In the genomic region with DNA sequence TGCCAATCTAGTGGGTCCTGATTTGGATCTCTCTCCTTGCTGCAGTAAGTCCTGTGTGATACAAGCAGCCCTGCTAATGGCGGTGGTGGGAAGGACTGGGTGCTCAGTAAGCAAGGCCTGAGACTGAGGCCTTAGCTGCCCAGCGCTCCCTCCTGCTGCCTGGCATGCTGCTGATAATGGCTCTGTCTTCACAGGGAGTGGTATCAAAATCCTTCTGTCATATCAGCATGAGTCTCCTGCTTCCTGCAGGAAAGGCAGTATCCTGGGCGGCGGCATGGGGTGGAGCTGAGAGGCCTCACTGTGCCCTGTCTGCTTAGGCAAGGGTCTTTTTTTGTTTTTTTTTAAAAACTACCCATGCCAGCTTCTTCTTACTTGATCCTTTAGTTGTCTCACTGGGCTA, we compare ENCODE assay signal across 11 mouse cellular contexts. TPM values are rescaled to one million over a fixed set of nuclear protein-coding genes. Genes with fewer than 3 reads are reported as not detected.
DNase-seq lines count a peak whose midpoint lies in the region; ATAC-seq lines count a peak whose summit lies in the region.
"Had no signal": no experiment of that assay in that cellular context is flagged by ENCODE, and none has a peak within 500 bp of the region (broad histone marks: within the 10 kb centered on the region; RNA-seq: fewer than 3 reads in every experiment).

No protein-coding gene starts in this region.

- no peak overlapping the region for H3K4me3 ChIP-seq in heart, embryonic 13.5 days
- H3K4me3 ChIP-seq in liver, embryonic 15.5 days (replicated peaks): no peak overlapping the region
- H3K4me3 ChIP-seq: limb, embryonic 13.5 days had no signal

- peaks cover 14% of the 10 kb centered on the region for H3K36me3 ChIP-seq in heart, embryonic 13.5 days
- no peaks in the 10 kb centered on the region for H3K36me3 ChIP-seq in liver, embryonic 15.5 days (replicated peaks)

- H3K4me2 ChIP-seq in heart, embryonic 13.5 days: no peak overlapping the region
- H3K4me2 ChIP-seq in liver, embryonic 15.5 days: no peak overlapping the region; the same call in 1 of the 2 replicates
- H3K4me2 ChIP-seq: limb, embryonic 13.5 days had no signal

- H3K27ac ChIP-seq in heart, embryonic 13.5 days (replicated peaks): peak overlapping the region; percentile 38
- no peak overlapping the region for H3K27ac ChIP-seq in liver, embryonic 15.5 days (replicated peaks)
- H3K27ac ChIP-seq: limb, embryonic 13.5 days had no signal

- no peaks in the 10 kb centered on the region for H3K27me3 ChIP-seq in heart, embryonic 13.5 days (replicated peaks)
- no peaks in the 10 kb centered on the region for H3K27me3 ChIP-seq in liver, embryonic 15.5 days
- H3K27me3 ChIP-seq: limb, embryonic 13.5 days had no signal

- no peak overlapping the region for H3K9ac ChIP-seq in heart, embryonic 13.5 days
- no peak overlapping the region for H3K9ac ChIP-seq in liver, embryonic 15.5 days
- H3K9ac ChIP-seq: limb, embryonic 13.5 days had no signal

- peaks cover 3% of the 10 kb centered on the region for H3K9me3 ChIP-seq in heart, embryonic 13.5 days
- H3K9me3 ChIP-seq in liver, embryonic 15.5 days (replicated peaks): no peaks in the 10 kb centered on the region
- H3K9me3 ChIP-seq: limb, embryonic 13.5 days had no signal

- ATAC-seq in heart, embryonic 13.5 days (ENCODE audit: extremely low read depth, insufficient number of reproducible peaks, low FRiP score, low TSS enrichment): no peak
- peak; percentile 78 for ATAC-seq in common myeloid progenitor, adult 5-6 weeks (replicated peaks; ENCODE audit: low read depth, poor library complexity, severe bottlenecking)
- ATAC-seq in liver, embryonic 15.5 days (ENCODE audit: insufficient read depth): peak; percentile 80

- DNase-seq in heart, postnatal 14 days: no peak
- DNase-seq in 416B (ENCODE audit: low read depth): peak; percentile 89
- no peak for DNase-seq in ovary, adult 18-20 months (ENCODE audit: low spot score)
- DNase-seq in gastrocnemius, postnatal 14 days: no peak
- no peak for DNase-seq in retina, postnatal 1 day
- DNase-seq: layer of hippocampus, adult 9-11 months; thymus, postnatal 25 days had no signal

- WGBS in heart, embryonic 13.5 days: 23% methylated on average over 4 of the region's 4 CpGs
- 12% methylated on average over 4 of the region's 4 CpGs for WGBS in liver, embryonic 15.5 days (ENCODE audit: insufficient replicate concordance)

- intact Hi-C loops in heart, postnatal 14 days (cut with DNase I): loop anchor here (5.0 kb wide), 1 partner anchor 40 kb away; no protein-coding TSS in a partner anchor
- intact Hi-C loops in gastrocnemius, postnatal 14 days (cut with DNase I; ENCODE audit: low total_unique reads): no loop called here

- H3K4me1 ChIP-seq in heart, embryonic 13.5 days: peaks cover 68% of the 10 kb centered on the region
- H3K4me1 ChIP-seq in liver, embryonic 15.5 days (replicated peaks): peaks cover 36% of the 10 kb centered on the region

RNA-seq across cellular contexts. Expression of gene Gnaq, which starts 9.2 kb away (rescaled TPM):
- polyA plus RNA-seq in heart, embryonic 13.5 days (2015; fragmentation: Nextera tagmentation; extraction: Ambion mirVana): 16.9 and 18.3 TPM in 2 replicates
- 10 to 100 TPM; 29.7 to 34.2 TPM for total RNA-seq in heart, postnatal 14 days (2021)
- 14.9 and 20.5 TPM in 2 replicates for total RNA-seq in common myeloid progenitor, adult 5-6 weeks (2017)
- 3.8 and 3.9 TPM in 2 replicates for polyA plus RNA-seq in liver, embryonic 15.5 days (2015; fragmentation: Nextera tagmentation; extraction: Ambion mirVana)
- 10 to 100 TPM; 15.8 to 20.3 TPM for total RNA-seq in gastrocnemius, postnatal 14 days (2021)
